Comparison of ENCODE assay signal across 23 mouse cellular contexts in genomic region chrX:165344611-165345010, GRCm38 (mm10). TPM values are rescaled to one million over a fixed set of nuclear protein-coding genes. Genes with fewer than 3 reads are reported as not detected.
"Had no signal": no experiment of that assay in that cellular context is flagged by ENCODE, and none has a peak within 500 bp of the region (broad histone marks: within the 10 kb centered on the region; RNA-seq: fewer than 3 reads in every experiment).

No protein-coding gene starts in this region.

- H3K4me2 ChIP-seq: lung, embryonic 15.5 days; midbrain, embryonic 12.5 days; neural tube, embryonic 12.5 days; stomach, embryonic 15.5 days had no signal

- H3K9me3 ChIP-seq: lung, embryonic 15.5 days; midbrain, embryonic 12.5 days; neural tube, embryonic 12.5 days; stomach, embryonic 15.5 days had no signal

- H3K4me1 ChIP-seq: lung, embryonic 15.5 days; megakaryocyte, embryonic 14.5 days; midbrain, embryonic 12.5 days; neural tube, embryonic 12.5 days; stomach, embryonic 15.5 days had no signal

- H3K27me3 ChIP-seq: lung, embryonic 15.5 days; megakaryocyte, embryonic 14.5 days; midbrain, embryonic 12.5 days; neural tube, embryonic 12.5 days; stomach, embryonic 15.5 days had no signal

- DNase-seq: lung, adult 2 months; lung, postnatal 14 days; lung, postnatal 36 days; midbrain, embryonic 14.5 days; right cerebral cortex, postnatal 14 days; thymus, adult 2 months; thymus, postnatal 25 days; thymus, postnatal 4 days had no signal

- H3K4me3 ChIP-seq: lung, embryonic 15.5 days; megakaryocyte, embryonic 14.5 days; midbrain, embryonic 12.5 days; neural tube, embryonic 12.5 days; stomach, embryonic 15.5 days had no signal

- H3K9ac ChIP-seq: lung, embryonic 15.5 days; midbrain, embryonic 12.5 days; neural tube, embryonic 12.5 days; stomach, embryonic 15.5 days had no signal

- H3K36me3 ChIP-seq: lung, embryonic 15.5 days; midbrain, embryonic 12.5 days; neural tube, embryonic 12.5 days; stomach, embryonic 15.5 days had no signal

- H3K27ac ChIP-seq: lung, embryonic 15.5 days; macrophage; midbrain, embryonic 12.5 days; neural tube, embryonic 12.5 days; stomach, embryonic 15.5 days; stomach, postnatal 0 days had no signal

- ATAC-seq: lung, postnatal 0 days; midbrain, embryonic 16.5 days had no signal

RNA-seq across cellular contexts. Expression of gene Glra2, which starts 17.4 kb away (rescaled TPM):
- total RNA-seq: megakaryocyte progenitor cell, adult 5-6 weeks; monocyte, adult 5-6 weeks; neutrophil, adult 5-6 weeks had no signal
- polyA plus RNA-seq: lung, adult 2 months; lung, postnatal 0 days; macrophage; spleen, adult 2 months; testis, adult 2 months; thymus, adult 2 months; urinary bladder, adult 2 months had no signal
